Mouse (Mus musculus) stomach, embryonic 15.5 days (tissue): ENCODE results near the gene Tuba8. TPM values are rescaled to one million over a fixed set of nuclear protein-coding genes. Genes with fewer than 3 reads are reported as not detected.

Experiments used
- ATAC-seq: fragments of 200-750 bp; cut with Nextera tagmentation; 2 replicates; pipeline ENCODE4 v1.8.0; 2017; ENCODE audit warnings: low read depth, moderate number of reproducible peaks, moderate TSS enrichment; ENCODE audit not compliant: insufficient read depth, low FRiP score
- H3K27ac ChIP-seq: fragments of 300-500 bp; sonication (generic); 2 replicates; pipeline ENCODE4 v1.5.1; 2015; ENCODE audit warnings: mild to moderate bottlenecking, inconsistent platforms
- H3K27me3 ChIP-seq: fragments of 300-500 bp; sonication (generic); replicated peaks from 2 replicates; pipeline ENCODE4 v1.6.1; 2015; ENCODE audit warnings: inconsistent platforms
- H3K36me3 ChIP-seq: fragments of 300-500 bp; sonication (generic); 2 replicates; pipeline ENCODE4 v1.6.1; 2015; ENCODE audit warnings: inconsistent platforms
- H3K4me1 ChIP-seq: fragments of 300-500 bp; sonication (generic); 2 replicates; pipeline ENCODE4 v1.6.1; 2015; ENCODE audit warnings: inconsistent platforms
- H3K4me2 ChIP-seq: fragments of 300-500 bp; sonication (generic); 2 replicates; pipeline ENCODE4 v1.6.1; 2015; ENCODE audit warnings: mild to moderate bottlenecking, inconsistent platforms
- H3K4me3 ChIP-seq: fragments of 300-500 bp; sonication (generic); replicated peaks from 2 replicates; pipeline ENCODE4 v1.5.1; 2015; ENCODE audit warnings: inconsistent platforms
- H3K9ac ChIP-seq: fragments of 300-500 bp; sonication (generic); 2 replicates; pipeline ENCODE4 v1.6.1; 2015; ENCODE audit warnings: inconsistent platforms
- H3K9me3 ChIP-seq: fragments of 300-500 bp; sonication (generic); 2 replicates; pipeline ENCODE4 v1.6.1; 2016; ENCODE audit warnings: inconsistent platforms
- WGBS: fragments of 180-500 bp; shearing (Covaris S2); methylation state at CpG from one replicate; pipeline ENCODE4 v1.1.7; 2015; 5-methylcytosine and 5-hydroxymethylcytosine counted together
- polyA plus RNA-seq: library from polyadenylated mRNA; unstranded; fragments of >200 nt; fragmentation: Nextera tagmentation; extraction: Ambion mirVana; gene quantifications from 2 replicates; pipeline ENCODE4 v1.2.1, GENCODE M21; 2015

The Tuba8 gene
- polyA plus RNA-seq, 1 experiment from 2014 or later: 1.0 TPM

DNA sequence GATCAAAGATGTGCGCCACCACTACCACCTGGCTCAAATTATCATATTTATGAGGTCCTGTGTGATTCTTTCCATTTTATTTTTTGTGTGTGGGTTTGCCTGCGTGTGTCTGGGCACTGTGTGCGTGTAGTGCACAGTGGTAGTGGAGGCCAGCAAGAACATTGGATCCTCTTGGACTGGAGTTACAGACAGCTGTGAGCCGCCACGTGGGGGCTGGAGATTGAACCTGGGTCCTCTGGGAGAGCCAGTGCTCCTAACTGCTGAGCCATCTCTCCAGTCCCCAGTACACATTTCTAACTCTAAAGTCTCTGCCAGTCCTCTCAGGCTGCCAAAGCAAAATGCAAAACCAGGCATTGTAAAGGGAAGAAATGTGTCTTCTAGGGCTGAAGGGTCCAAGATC, 4.0 kb upstream of the Tuba8 start:
- Histone ChIP-seq H3K4me1 (peaks cover 11% of the 10 kb centered on the region), H3K4me3 (no peak overlapping the region), H3K4me2 (no peak overlapping the region), H3K36me3 (no peaks in the 10 kb centered on the region), H3K9me3 (no peaks in the 10 kb centered on the region), H3K9ac (no peak overlapping the region), H3K27me3 (peaks cover 14% of the 10 kb centered on the region), H3K27ac (no peak overlapping the region)
- WGBS: 87% methylated on average over 5 of the region's 5 CpGs
- no peak for ATAC-seq

DNA sequence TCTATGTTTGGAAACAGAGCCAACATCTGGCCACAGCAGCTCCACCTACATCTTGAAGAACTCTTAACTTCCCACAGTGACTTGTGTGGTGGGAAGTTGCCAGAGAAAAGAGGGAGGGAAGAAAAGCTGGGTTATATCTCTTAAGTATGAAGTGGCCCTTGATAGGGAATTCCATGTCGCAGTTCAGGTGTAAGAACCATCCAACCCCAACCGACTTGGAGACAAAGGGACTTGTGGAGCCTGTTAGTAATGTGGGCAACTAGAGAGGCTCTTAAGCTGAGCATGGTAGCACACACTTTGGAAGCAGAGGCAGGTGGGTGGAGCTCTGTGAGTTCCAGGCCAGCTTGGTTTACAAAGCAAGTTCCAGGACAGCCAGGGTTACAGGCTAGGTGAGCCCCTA, 912 bp upstream of the Tuba8 start:
- no peak overlapping the region for H3K27ac ChIP-seq
- H3K36me3 ChIP-seq: no peaks in the 10 kb centered on the region
- no peak overlapping the region for H3K4me3 ChIP-seq
- no peak overlapping the region for H3K4me2 ChIP-seq
- peaks cover 20% of the 10 kb centered on the region for H3K27me3 ChIP-seq
- 76% methylated on average over 2 of the region's 2 CpGs for WGBS
- ATAC-seq: no peak
- H3K9ac ChIP-seq: no peak overlapping the region
- H3K9me3 ChIP-seq: no peaks in the 10 kb centered on the region
- peaks cover 16% of the 10 kb centered on the region for H3K4me1 ChIP-seq

DNA sequence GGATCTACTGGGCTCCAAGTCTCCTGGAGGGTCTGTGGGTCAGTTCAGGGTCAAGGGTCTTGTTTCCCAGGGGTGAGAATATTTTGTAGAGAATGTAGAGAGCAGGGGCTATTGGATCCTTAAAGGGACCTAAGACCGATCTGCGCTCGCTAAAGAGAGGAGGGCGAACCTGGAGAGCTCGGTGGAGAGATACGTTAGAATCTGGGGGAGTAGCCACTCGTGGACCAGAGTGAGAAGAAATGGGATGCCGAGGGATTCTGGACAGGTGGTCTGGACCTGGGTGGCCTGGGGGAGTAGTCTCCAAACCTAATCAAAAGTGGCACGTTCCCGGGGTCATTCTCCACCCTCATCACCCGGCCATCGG, 412 bp downstream of the Tuba8 start:
- H3K36me3 ChIP-seq: no peaks in the 10 kb centered on the region
- H3K27ac ChIP-seq: no peak overlapping the region
- peaks cover 20% of the 10 kb centered on the region for H3K27me3 ChIP-seq
- peaks cover 16% of the 10 kb centered on the region for H3K4me1 ChIP-seq
- no peak overlapping the region for H3K9ac ChIP-seq
- 0 out of 2 replicates have a peak, but pooled peaks have one; percentile 25 for ATAC-seq
- peak overlapping the region; percentile 84 for H3K4me2 ChIP-seq
- no peaks in the 10 kb centered on the region for H3K9me3 ChIP-seq
- under 1% methylated on average over 12 of the region's 12 CpGs for WGBS
- peak overlapping the region; percentile 38 for H3K4me3 ChIP-seq

DNA sequence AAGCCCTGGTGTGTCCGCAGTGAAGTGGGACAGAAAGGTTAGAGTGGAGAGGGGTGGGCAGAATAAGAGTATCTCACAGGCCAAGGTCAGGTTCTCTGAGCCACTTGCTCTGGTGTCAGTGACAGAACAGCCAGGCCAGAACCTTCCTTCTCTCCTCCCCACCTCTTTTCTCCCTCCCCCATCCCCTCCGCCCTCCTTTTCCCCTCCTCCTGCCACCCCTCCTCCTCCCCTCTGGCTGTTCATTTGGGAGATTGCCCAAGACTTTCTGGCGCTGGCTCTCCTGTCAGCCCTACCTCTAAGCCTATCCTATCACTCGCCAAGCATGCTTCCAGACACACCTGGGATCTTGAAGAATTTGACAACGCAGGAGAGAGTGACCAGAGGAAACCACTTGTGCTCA, 1.2 kb downstream of the Tuba8 start:
- H3K27me3 ChIP-seq: peaks cover 20% of the 10 kb centered on the region
- H3K36me3 ChIP-seq: no peaks in the 10 kb centered on the region
- H3K4me2 ChIP-seq: peak overlapping the region; percentile 84
- WGBS: 4% methylated on average over 5 of the region's 5 CpGs
- no peak overlapping the region for H3K9ac ChIP-seq
- no peak overlapping the region for H3K27ac ChIP-seq
- H3K4me1 ChIP-seq: peaks cover 16% of the 10 kb centered on the region
- no peaks in the 10 kb centered on the region for H3K9me3 ChIP-seq
- no peak for ATAC-seq
- H3K4me3 ChIP-seq: peak overlapping the region; percentile 38

DNA sequence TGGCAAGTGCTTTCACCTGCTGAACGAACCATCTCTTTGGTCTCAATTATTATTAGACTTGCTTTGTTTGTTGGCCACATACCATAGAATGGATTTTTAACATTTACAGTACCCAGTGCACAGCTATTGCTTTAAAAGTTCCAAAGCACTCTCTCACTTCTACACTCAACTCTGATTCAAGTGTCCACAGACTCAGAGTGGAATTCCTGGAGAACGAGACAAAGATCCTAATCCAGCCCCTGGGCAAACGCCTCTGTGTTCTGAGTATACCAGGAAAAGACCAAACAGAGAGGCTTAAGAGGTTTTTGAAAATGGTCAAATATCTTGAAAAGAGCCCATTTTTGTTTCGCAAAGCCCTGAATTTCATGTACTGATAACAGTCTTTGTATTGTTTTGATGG, 2.5 kb downstream of the Tuba8 start:
- H3K4me3 ChIP-seq: no peak overlapping the region
- no peak overlapping the region for H3K9ac ChIP-seq
- no peak for ATAC-seq
- no peak overlapping the region for H3K27ac ChIP-seq
- 64% methylated on average over 4 of the region's 4 CpGs for WGBS
- H3K36me3 ChIP-seq: no peaks in the 10 kb centered on the region
- peaks cover 16% of the 10 kb centered on the region for H3K4me1 ChIP-seq
- peaks cover 20% of the 10 kb centered on the region for H3K27me3 ChIP-seq
- H3K4me2 ChIP-seq: no peak overlapping the region
- no peaks in the 10 kb centered on the region for H3K9me3 ChIP-seq

DNA sequence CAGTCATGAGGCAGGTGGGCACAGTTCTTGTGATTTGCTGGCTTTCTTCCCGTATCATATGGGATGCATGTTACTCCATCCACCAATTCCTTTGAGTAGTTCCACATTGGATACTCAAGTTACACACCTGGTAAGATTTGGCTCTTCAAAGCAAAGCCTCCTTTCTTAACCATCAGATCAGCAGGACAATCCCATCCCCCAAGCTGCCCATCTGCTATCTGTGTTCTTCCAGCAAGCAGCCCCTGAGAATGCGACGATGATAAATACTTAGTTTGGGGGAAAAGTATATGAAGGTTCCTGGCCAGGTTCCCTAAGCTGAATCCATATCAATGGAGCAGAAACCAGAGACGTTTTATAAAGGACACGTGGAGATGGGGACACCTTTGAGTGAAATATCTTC, 3.7 kb downstream of the Tuba8 start:
- H3K27ac ChIP-seq: no peak overlapping the region
- no peaks in the 10 kb centered on the region for H3K9me3 ChIP-seq
- no peaks in the 10 kb centered on the region for H3K36me3 ChIP-seq
- peaks cover 20% of the 10 kb centered on the region for H3K27me3 ChIP-seq
- peaks cover 16% of the 10 kb centered on the region for H3K4me1 ChIP-seq
- no peak overlapping the region for H3K9ac ChIP-seq
- no peak overlapping the region for H3K4me2 ChIP-seq
- WGBS: 76% methylated on average over 5 of the region's 5 CpGs
- no peak overlapping the region for H3K4me3 ChIP-seq
- no peak for ATAC-seq

DNA sequence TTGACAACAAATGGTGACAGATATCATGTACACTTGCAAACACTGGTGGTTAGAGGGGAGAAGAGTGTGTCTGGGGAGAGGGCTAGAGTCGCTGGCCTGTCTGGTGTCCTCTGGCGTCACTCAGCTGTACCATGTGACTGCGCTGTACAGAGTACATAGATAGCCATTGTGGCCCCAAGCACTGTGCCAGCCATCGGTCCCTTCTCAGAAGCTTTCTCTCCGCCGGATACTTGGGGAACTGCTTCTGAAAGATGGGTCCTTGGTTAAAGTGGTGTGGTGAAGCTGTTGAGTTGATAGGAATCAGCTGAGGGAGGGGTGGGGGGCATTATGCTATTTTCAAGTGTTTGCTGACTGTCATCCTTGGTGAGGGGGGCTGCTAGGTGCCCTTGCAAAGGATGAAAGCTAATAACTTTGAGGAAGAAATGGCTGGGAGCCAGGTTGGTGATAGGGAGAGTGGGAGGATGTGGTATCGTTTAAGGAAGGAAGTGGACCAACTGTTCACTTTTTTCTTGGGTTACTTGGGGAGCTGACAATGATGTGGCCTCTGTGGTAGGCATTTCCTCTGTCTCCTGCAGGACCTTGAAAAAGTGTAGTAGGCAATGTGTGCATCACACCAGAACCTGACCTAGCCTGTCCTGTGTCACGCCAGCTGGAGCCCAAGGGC, 4.3 kb downstream of the Tuba8 start:
- no peaks in the 10 kb centered on the region for H3K36me3 ChIP-seq
- H3K27ac ChIP-seq: no peak overlapping the region
- WGBS: 72% methylated on average over 8 of the region's 8 CpGs
- H3K4me3 ChIP-seq: no peak overlapping the region
- peaks cover 16% of the 10 kb centered on the region for H3K4me1 ChIP-seq
- no peak overlapping the region for H3K9ac ChIP-seq
- ATAC-seq: no peak
- peaks cover 20% of the 10 kb centered on the region for H3K27me3 ChIP-seq
- H3K9me3 ChIP-seq: no peaks in the 10 kb centered on the region
- no peak overlapping the region for H3K4me2 ChIP-seq

DNA sequence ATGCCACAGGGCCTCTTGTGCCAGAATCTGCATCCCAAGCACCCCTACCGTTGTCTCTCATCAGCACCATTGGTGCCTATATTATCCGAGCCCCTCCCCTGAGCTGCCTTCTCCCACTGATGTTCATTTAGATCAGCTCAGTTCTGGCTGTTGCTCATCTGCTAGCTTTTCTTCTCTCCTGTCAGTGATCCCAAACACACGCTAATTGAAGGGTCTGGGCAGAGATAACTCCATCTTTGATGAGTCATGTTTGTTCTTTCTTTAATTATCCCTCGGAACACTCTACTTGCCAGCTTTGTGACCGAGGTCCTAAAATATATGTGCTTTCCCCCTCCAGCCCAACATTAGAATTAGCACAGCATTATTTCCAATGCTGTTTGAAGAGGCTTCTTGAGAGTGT, 4.8 kb downstream of the Tuba8 start:
- ATAC-seq: no peak
- H3K27me3 ChIP-seq: peaks cover 17% of the 10 kb centered on the region
- H3K4me3 ChIP-seq: no peak overlapping the region
- WGBS: 66% methylated on average over 5 of the region's 5 CpGs
- no peaks in the 10 kb centered on the region for H3K36me3 ChIP-seq
- no peak overlapping the region for H3K9ac ChIP-seq
- H3K9me3 ChIP-seq: no peaks in the 10 kb centered on the region
- H3K4me2 ChIP-seq: no peak overlapping the region
- H3K27ac ChIP-seq: no peak overlapping the region
- H3K4me1 ChIP-seq: peaks cover 14% of the 10 kb centered on the region

DNA sequence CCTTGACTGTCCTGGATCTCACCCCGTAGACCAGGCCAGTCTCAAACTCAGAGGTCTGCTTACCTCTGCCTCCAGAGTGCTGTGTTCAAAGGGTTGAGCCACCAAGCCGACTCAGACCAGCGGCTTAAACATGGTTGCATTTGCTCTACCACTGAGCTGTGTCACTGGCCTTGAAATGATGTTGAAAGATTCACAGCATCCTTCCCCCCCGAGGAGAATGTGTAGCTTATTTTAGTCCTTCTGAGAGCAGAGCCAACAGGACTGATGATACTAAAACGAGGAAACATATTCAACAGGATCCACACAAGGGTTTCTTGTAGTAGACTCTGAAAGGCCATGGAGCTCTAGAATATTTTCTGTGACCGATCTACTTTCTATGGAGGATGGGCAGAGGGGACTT, 5.4 kb downstream of the Tuba8 start:
- H3K4me2 ChIP-seq: no peak overlapping the region
- peaks cover 12% of the 10 kb centered on the region for H3K27me3 ChIP-seq
- H3K9me3 ChIP-seq: no peaks in the 10 kb centered on the region
- no peak overlapping the region for H3K9ac ChIP-seq
- 79% methylated on average over 6 of the region's 6 CpGs for WGBS
- no peak overlapping the region for H3K27ac ChIP-seq
- H3K4me1 ChIP-seq: peaks cover 9% of the 10 kb centered on the region; the same call in 1 of the 2 replicates
- no peak overlapping the region for H3K4me3 ChIP-seq
- no peak for ATAC-seq
- H3K36me3 ChIP-seq: no peaks in the 10 kb centered on the region

DNA sequence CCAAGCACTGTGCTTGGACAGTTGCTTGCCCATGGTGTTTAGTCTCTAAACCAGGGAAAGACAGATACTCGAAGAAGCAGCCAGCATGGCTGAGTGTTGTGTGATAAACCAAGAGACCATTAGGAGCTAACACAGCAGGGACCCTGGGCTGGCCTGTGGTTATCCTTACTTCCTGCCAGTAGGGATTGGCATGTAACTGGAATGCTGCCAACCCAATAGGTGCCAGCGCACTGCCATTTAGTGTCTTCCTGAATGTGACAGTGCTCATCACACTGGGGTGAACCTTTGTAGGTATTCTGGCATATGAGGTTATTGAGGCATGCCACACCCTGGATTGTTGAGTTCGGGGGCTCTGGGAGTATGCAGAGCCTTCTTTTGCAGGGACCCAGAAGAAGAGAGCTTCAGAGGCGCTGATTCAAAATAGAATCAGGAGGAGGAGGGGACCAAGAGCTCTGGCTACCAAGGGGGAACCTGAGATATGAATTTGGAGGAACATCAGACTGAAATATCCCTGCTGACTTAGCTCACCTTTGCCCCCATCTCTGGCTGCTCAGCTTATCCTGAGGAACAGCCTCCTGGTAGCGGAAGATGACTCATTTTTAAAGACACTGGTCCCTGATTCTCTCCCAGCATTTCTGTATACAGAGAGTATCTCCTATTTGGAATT, 6.2 kb downstream of the Tuba8 start:
- no peak overlapping the region for H3K9ac ChIP-seq
- H3K4me1 ChIP-seq: 0 out of 2 replicates have a peak, but pooled peaks cover 3% of the 10 kb centered on the region
- H3K9me3 ChIP-seq: no peaks in the 10 kb centered on the region
- peaks cover 3% of the 10 kb centered on the region for H3K27me3 ChIP-seq
- no peak overlapping the region for H3K4me2 ChIP-seq
- no peak overlapping the region for H3K27ac ChIP-seq
- ATAC-seq: no peak
- no peaks in the 10 kb centered on the region for H3K36me3 ChIP-seq
- 77% methylated on average over 5 of the region's 5 CpGs for WGBS
- no peak overlapping the region for H3K4me3 ChIP-seq

DNA sequence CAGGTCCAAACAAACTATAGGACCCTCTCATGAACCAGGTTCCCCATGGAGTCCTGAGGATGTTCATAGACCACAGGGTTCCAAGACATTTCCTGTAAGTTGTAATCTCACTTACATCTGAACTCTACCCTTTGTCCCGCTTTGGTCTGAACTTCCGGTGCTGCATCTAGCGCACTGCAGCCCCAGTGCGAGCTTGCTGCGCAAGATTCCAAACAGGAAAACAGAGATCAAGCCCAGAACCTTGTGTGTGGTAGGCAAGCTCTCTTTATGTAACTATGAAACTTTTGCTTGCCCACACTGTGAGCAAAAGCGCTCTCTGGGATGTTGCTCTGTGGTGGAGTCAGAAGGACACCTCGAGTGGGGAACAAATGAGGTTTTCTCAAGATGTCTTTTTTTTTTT, 7.5 kb downstream of the Tuba8 start:
- Histone ChIP-seq H3K27me3 (no peaks in the 10 kb centered on the region), H3K9ac (no peak overlapping the region), H3K9me3 (no peaks in the 10 kb centered on the region), H3K36me3 (no peaks in the 10 kb centered on the region), H3K4me1 (no peaks in the 10 kb centered on the region), H3K4me2 (no peak overlapping the region), H3K4me3 (no peak overlapping the region), H3K27ac (no peak overlapping the region)
- no peak for ATAC-seq
- WGBS: 80% methylated on average over 7 of the region's 7 CpGs

DNA sequence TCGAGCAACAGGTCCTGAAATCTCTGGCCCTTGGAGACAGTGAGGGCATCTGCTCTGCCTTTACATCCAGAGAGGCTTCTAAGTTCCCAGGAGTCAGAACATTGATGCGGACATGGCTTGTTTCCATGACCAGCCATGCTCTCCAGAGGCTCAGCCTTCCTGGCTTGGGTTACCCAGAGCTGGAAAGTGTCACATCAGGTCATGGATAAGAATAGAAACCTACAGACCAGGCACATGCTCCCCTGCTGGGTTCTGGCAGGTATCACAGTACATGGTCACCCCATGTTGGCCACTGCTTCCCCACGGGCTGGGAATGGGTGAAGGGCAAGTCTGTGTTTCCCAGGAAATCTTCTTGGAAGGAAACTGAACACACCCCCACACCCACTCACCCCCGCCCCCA, 8.9 kb downstream of the Tuba8 start:
- Histone ChIP-seq H3K9ac (no peak overlapping the region), H3K9me3 (no peaks in the 10 kb centered on the region), H3K4me1 (no peaks in the 10 kb centered on the region), H3K27me3 (no peaks in the 10 kb centered on the region), H3K4me2 (no peak overlapping the region), H3K27ac (no peak overlapping the region), H3K36me3 (no peaks in the 10 kb centered on the region), H3K4me3 (no peak overlapping the region)
- ATAC-seq: no peak
- WGBS: 80% methylated on average over 4 of the region's 4 CpGs
